Mouse (Mus musculus) forebrain, embryonic 14.5 days (tissue): Measurements from ENCODE around the gene Tac1. TPM values are rescaled to one million over a fixed set of nuclear protein-coding genes. Genes with fewer than 3 reads are reported as not detected.
"Not testable (repeated sequence)": the region's sequence is repeated elsewhere in the genome, so short reads cannot be mapped to it uniquely, and the experiment has no call there.

ENCODE experiments used
- ATAC-seq: fragments of 200-750 bp; cut with Nextera tagmentation; 2 replicates; pipeline ENCODE4 v1.8.0; 2017; ENCODE audit warnings: mild to moderate bottlenecking, moderate library complexity
- DNase-seq: peaks from one replicate; pipeline ENCODE4 v3.0.0-alpha.2; 2015; ENCODE audit warnings: low spot score
- H3K27ac ChIP-seq: fragments of 300-500 bp; sonication (generic); 2 replicates; pipeline ENCODE4 v1.5.1; 2014; ENCODE audit warnings: low read depth, mild to moderate bottlenecking, control low read depth, low read length, moderate library complexity
- H3K27me3 ChIP-seq: fragments of 300-500 bp; sonication (generic); replicated peaks from 2 replicates; pipeline ENCODE4 v1.6.1; 2014; ENCODE audit warnings: low read length, control low read depth, mixed read lengths; ENCODE audit not compliant: control insufficient read depth, insufficient read depth
- H3K36me3 ChIP-seq: fragments of 300-500 bp; sonication (generic); 2 replicates; pipeline ENCODE4 v1.6.1; 2014; ENCODE audit warnings: low read length, control low read depth; ENCODE audit not compliant: control insufficient read depth, insufficient read depth
- H3K4me1 ChIP-seq: fragments of 300-500 bp; sonication (generic); 2 replicates; pipeline ENCODE4 v1.6.1; 2014; ENCODE audit warnings: antibody characterized with exemption, low read length, control low read depth; ENCODE audit not compliant: control insufficient read depth, insufficient read depth
- H3K4me2 ChIP-seq: fragments of 300-500 bp; sonication (generic); 2 replicates; pipeline ENCODE4 v1.6.1; 2014; ENCODE audit warnings: mild to moderate bottlenecking, control low read depth, low read length
- H3K4me3 ChIP-seq: fragments of 300-500 bp; sonication (generic); 2 replicates; pipeline ENCODE4 v1.5.1; 2014; ENCODE audit warnings: low read depth, low read length, control low read depth
- H3K9ac ChIP-seq: fragments of 300-500 bp; sonication (generic); 2 replicates; pipeline ENCODE4 v1.6.1; 2014; ENCODE audit warnings: mild to moderate bottlenecking, low read length, control low read depth, moderate library complexity
- H3K9me3 ChIP-seq: fragments of 300-500 bp; sonication (generic); replicated peaks from 2 replicates; pipeline ENCODE4 v1.6.1; 2016; ENCODE audit warnings: low read length, control low read depth, mixed read lengths; ENCODE audit not compliant: control insufficient read depth
- WGBS: fragments of 180-500 bp; shearing (Covaris S2); extraction: QIAGEN DNeasy Blood & Tissue Kit; methylation state at CpG from one replicate; pipeline ENCODE4 v1.1.7; 2014; 5-methylcytosine and 5-hydroxymethylcytosine counted together
- polyA plus RNA-seq: library from polyadenylated mRNA; unstranded; fragments of >200 nt; fragmentation: Nextera tagmentation; extraction: Ambion mirVana; gene quantifications from 2 replicates; pipeline ENCODE4 v1.2.1, GENCODE M21; 2014

The Tac1 gene
- 59.9 and 76.7 TPM in 2 replicates for polyA plus RNA-seq

DNA sequence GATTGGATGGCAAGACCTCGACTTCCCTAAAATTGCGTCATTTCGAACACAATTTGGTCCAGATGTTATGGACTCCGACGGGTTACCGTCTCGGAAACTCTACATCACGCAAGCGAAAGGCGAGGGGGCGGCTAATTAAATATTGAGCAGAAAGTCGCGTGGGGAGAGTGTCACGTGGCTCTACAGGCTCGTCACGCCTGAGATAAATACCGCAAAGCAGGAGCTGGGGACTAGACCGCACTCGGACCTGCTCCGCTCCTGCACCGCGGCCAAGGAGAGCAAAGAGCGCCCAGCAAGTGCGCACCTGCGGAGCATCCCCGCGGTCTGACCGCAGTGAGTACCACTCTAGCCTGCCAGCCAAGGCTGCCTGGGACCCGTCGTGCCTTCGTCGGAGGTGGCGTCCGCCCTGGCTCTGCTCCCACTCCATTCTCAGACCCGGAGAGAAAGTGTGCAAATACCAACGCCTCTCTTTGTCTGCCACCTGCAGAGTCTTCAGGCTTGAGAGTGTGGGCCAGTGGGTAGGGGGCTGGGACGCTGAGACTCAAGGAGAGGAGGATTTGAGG lies at the start of gene Tac1:
Tac1 (plus strand) TSS at position 51 of the 563 bp plus-strand sequence.
- Histone ChIP-seq H3K36me3 (no peaks in the 10 kb centered on the region), H3K9ac (peak within 1 kb of the TSS; percentile 56), H3K9me3 (no peaks in the 10 kb centered on the region), H3K4me2 (peak within 1 kb of the TSS; percentile 78), H3K4me1 (peaks cover 15% of the 10 kb centered on the region), H3K27me3 (peaks cover 31% of the 10 kb centered on the region), H3K27ac (no peak within 1 kb of the TSS), H3K4me3 (peak within 1 kb of the TSS; percentile 36)
- DNase-seq (peak; percentile 32), ATAC-seq (peak; percentile 68)
- WGBS = 1% methylated on average over 37 of the region's 37 CpGs

DNA sequence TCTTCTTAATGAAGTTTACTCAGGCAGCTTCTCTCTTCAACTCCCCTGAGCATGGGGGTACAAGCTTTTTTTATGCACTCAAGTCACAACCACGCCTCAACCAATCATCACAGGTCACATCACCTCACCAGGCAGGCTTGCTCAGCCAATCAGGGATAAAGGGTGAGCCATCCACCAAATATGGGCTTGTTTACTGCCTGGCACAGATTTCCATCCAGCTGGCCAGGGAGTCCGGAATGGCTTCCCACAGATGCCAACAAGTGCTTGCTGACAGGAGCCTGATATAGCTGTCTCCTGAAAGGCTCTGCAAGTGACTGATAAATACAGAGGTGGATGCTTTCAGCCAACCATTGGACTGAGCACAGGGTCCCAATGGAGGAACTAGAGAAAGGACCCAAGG lies 11.2 kb upstream of the Tac1 start:
- not testable (repeated sequence) for H3K4me1 ChIP-seq, H3K9ac ChIP-seq, ATAC-seq, H3K4me3 ChIP-seq, H3K9me3 ChIP-seq, H3K4me2 ChIP-seq, H3K27me3 ChIP-seq, H3K36me3 ChIP-seq, DNase-seq, H3K27ac ChIP-seq
- WGBS = 75% methylated on average over 2 of the region's 2 CpGs

DNA sequence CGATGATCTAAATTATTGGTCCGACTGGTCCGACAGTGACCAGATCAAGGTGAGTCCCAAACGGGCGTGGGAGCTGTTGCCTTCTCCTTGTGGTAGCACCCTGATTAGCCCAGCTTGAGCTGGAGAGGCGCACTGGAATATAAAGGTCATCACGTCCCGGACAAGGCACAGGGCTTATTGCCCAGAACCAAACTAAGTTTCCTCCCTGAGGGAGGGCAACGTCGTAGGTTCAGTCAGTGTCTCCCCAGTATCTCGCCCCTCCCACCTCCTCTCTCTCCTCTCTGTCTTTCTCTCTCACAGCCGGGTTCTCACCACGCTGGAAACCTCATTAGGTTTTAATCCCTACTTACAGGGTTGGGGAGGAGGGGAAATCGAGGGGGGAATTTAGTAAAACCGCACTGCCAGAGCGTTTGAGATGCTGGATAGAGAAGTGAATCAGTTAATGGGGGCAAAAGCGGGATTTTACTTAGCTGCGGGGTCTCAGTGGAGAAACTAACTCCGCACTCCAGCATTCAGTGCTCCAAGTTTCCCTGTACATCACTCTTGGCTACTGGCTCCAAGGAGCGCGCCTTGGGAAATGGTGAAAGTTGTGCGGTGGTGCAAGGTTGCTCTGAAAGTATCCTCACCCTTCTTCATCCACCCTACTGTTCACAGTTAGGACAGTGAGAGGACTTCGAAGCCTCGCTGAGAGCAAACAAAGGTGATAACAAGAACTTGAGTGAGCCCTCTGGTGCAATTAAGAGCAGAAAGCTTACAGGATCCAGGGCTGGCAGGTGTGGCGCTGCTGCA lies 1.2 kb downstream of the Tac1 start:
- H3K4me1 ChIP-seq = peaks cover 15% of the 10 kb centered on the region
- H3K27me3 ChIP-seq = peaks cover 31% of the 10 kb centered on the region
- peak; percentile 35 for DNase-seq
- no peaks in the 10 kb centered on the region for H3K36me3 ChIP-seq
- peak overlapping the region; percentile 78 for H3K4me2 ChIP-seq
- WGBS = under 1% methylated on average over 25 of the region's 25 CpGs
- peak overlapping the region; percentile 56; the same call in 1 of the 2 replicates for H3K9ac ChIP-seq
- ATAC-seq = peak; percentile 53; the same call in 1 of the 2 replicates
- peak overlapping the region; percentile 36 for H3K4me3 ChIP-seq
- no peaks in the 10 kb centered on the region for H3K9me3 ChIP-seq
- H3K27ac ChIP-seq = no peak overlapping the region

DNA sequence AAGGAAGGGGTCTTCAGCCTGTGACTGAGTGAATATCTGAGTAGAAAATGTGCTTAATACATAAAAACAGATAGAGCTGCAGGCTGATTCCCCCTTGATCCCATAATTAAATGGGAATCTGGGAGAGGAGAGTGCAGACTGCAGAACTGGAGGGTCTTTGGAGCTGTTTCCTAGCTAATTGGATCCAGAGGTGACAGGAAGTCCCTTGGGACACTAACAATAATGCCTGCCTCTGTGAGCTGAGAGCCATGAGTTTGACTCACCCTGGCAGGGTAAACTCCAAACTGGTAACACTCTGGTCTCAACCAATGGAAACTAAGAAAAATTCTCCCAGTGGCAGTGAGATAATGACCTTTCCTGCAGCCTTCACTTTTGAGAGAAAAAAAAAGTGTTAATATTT lies 3.5 kb downstream of the Tac1 start:
- no peak overlapping the region for H3K4me2 ChIP-seq
- H3K27me3 ChIP-seq = peaks cover 31% of the 10 kb centered on the region
- no peaks in the 10 kb centered on the region for H3K9me3 ChIP-seq
- ATAC-seq = no peak
- H3K36me3 ChIP-seq = no peaks in the 10 kb centered on the region
- H3K9ac ChIP-seq = no peak overlapping the region
- peaks cover 15% of the 10 kb centered on the region for H3K4me1 ChIP-seq
- no peak for DNase-seq
- no peak overlapping the region for H3K4me3 ChIP-seq
- H3K27ac ChIP-seq = no peak overlapping the region

DNA sequence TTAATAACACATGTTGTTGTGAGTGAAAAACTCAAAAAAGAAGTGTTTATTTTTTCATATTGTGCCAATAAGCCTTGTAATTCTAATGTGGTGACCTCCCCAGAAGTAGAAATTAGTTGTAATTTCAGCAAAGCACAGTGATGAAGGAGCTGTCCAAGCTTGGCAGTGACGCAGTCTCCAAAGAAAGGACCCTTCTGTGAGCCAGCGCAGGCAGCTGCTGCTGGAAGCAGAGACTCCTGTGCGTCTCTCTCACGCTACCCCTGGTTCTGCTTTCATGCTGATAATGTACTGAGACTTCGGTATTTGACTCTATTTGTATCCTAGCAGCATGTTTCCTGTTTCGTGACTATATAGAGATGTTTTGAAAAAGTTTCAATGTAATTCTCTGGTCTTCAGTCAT lies 7.8 kb downstream of the Tac1 start:
- Histone ChIP-seq H3K27ac (no peak overlapping the region), H3K9ac (no peak overlapping the region), H3K4me2 (no peak overlapping the region), H3K4me1 (no peaks in the 10 kb centered on the region), H3K9me3 (no peaks in the 10 kb centered on the region), H3K4me3 (no peak overlapping the region), H3K27me3 (no peaks in the 10 kb centered on the region), H3K36me3 (no peaks in the 10 kb centered on the region)
- WGBS = 73% methylated on average over 6 of the region's 6 CpGs
- DNase-seq (peak; percentile 33), ATAC-seq (peak; percentile 57)

DNA sequence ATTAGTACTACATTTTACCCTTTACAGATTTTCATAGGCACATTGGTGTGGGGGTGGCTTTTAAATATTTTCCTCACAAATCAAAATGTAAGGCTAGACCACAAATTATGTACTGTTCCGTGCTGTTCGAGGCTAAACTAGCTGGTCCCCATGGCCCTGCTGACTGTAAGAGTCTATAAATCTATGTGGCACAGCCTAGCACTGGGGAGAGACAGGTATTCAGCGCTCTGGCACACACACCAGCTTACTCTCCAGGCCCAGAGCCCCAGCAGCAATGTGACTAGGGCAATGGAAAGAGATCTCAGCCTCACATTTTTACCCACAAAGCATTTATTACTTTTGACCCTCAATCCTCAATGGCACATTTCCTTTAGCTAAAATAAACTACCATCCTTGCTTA lies 9.9 kb downstream of the Tac1 start:
- Histone ChIP-seq H3K27me3 (no peaks in the 10 kb centered on the region), H3K27ac (no peak overlapping the region), H3K9ac (no peak overlapping the region), H3K36me3 (no peaks in the 10 kb centered on the region), H3K4me2 (no peak overlapping the region), H3K4me1 (no peaks in the 10 kb centered on the region), H3K9me3 (no peaks in the 10 kb centered on the region), H3K4me3 (no peak overlapping the region)
- ATAC-seq (no peak), DNase-seq (no peak)
- 89% methylated on average over 3 of the region's 3 CpGs for WGBS

DNA sequence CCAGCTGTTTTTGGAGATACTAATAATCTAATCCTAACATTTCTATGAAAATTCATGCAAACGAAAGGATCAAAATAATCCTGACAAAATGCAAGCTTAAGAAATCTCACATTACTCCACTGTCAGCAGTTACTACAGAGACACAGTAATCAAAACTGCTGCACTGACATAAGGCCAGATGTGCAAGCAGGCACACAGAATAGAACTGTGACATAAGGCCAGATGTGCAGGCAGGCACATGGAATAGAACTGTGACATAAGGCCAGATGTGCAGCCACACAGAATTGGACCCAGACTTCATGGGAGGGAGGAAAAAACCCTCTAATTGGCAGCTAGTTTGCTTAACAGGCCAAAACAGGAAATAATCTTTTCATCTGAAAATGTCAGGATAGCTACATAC lies 16.5 kb downstream of the Tac1 start:
- no peak overlapping the region for H3K9ac ChIP-seq
- H3K4me2 ChIP-seq = no peak overlapping the region
- no peaks in the 10 kb centered on the region for H3K36me3 ChIP-seq
- no peak overlapping the region for H3K27ac ChIP-seq
- H3K4me1 ChIP-seq = no peaks in the 10 kb centered on the region
- no peak overlapping the region for H3K4me3 ChIP-seq
- WGBS = 81% methylated on average over 1 of the region's 1 CpGs
- peak; percentile 34; the same call in 1 of the 2 replicates for ATAC-seq
- no peaks in the 10 kb centered on the region for H3K9me3 ChIP-seq
- H3K27me3 ChIP-seq = no peaks in the 10 kb centered on the region
- no peak for DNase-seq

DNA sequence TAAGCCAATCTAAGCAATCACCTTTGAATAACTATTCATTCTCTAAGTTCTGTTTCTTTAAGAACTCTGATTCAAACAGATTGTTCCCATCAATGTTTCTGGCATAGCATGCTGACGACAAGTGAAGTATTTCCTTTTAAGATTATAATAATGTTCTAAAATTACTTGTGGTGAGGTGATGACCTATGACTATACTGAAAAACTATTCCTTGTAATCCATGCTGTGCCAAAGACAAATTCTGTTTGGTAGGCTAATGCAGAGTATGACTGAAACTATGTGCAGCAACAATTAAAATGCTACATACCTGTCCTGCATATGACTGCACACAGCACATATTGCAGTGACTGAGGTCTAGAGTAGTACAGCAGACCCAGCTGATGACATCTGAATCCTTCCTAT lies 23.4 kb downstream of the Tac1 start:
- Histone ChIP-seq H3K4me2 (no peak overlapping the region), H3K36me3 (no peaks in the 10 kb centered on the region), H3K9me3 (no peaks in the 10 kb centered on the region), H3K27me3 (no peaks in the 10 kb centered on the region), H3K4me1 (no peaks in the 10 kb centered on the region), H3K27ac (no peak overlapping the region), H3K4me3 (no peak overlapping the region), H3K9ac (no peak overlapping the region)
- no peak for ATAC-seq
- WGBS = 88% methylated on average over 1 of the region's 1 CpGs
- DNase-seq = no peak

DNA sequence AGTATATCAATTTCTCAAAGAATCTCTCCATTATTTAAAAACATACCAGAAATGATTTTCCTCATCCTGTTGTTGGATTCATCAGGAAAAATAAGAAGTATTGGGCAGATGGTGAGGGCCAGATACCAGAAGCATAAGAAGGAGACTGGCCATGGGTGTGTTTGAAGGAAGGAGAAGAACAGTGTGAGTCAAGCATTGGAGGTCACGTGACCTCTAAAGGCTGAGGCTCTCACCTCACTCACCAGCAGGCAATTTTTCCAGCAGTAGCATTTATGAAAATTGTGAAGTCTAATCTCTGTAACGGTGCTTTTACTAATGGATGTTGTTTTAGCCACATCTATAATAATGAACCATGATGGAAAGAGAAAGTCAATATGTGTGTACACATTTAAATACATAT lies 39.8 kb downstream of the Tac1 start:
- Histone ChIP-seq H3K9me3 (no peaks in the 10 kb centered on the region), H3K27ac (no peak overlapping the region), H3K36me3 (no peaks in the 10 kb centered on the region), H3K4me1 (no peaks in the 10 kb centered on the region), H3K27me3 (no peaks in the 10 kb centered on the region), H3K4me2 (no peak overlapping the region), H3K9ac (no peak overlapping the region), H3K4me3 (no peak overlapping the region)
- WGBS = 87% methylated on average over 2 of the region's 2 CpGs
- ATAC-seq (no peak), DNase-seq (no peak)
